Mouse (Mus musculus): ENCODE measurements around the gene Cdc14a. TPM values are rescaled to one million over a fixed set of nuclear protein-coding genes. Genes with fewer than 3 reads are reported as not detected.
A peak's percentile ranks its signal among the peaks of the same experiment; 100 is the strongest.
"Not testable (repeated sequence)": the region's sequence is repeated elsewhere in the genome, so short reads cannot be mapped to it uniquely, and the experiment has no call there.

Cdc14a gene
- total RNA-seq, 2 experiments from 2014 or later = 11.8 to 18.7 TPM

GRCm38 (mm10) chr3:116384319-116384718 is 39.5 kb downstream of the Cdc14a start:
- no peak for ATAC-seq (replicated peaks; ENCODE audit: low FRiP score, low TSS enrichment, poor library complexity, severe bottlenecking)

GRCm38 (mm10) chr3:116380319-116380718 is 43.5 kb downstream of the Cdc14a start:
- ATAC-seq (replicated peaks; ENCODE audit: low FRiP score, low TSS enrichment, poor library complexity, severe bottlenecking) = no peak

GRCm38 (mm10) chr3:116375442-116375841 is 48.4 kb downstream of the Cdc14a start:
- no peak for ATAC-seq (replicated peaks; ENCODE audit: low FRiP score, low TSS enrichment, poor library complexity, severe bottlenecking)

GRCm38 (mm10) chr3:116374486-116374885 is 49.3 kb downstream of the Cdc14a start:
- no peak for ATAC-seq (replicated peaks; ENCODE audit: low FRiP score, low TSS enrichment, poor library complexity, severe bottlenecking)

- no peak for ATAC-seq (replicated peaks; ENCODE audit: low FRiP score, low TSS enrichment, poor library complexity, severe bottlenecking)
Observed at GRCm38 (mm10) chr3:116373196-116373595, 50.6 kb downstream of the Cdc14a start.

- no peak for ATAC-seq (replicated peaks; ENCODE audit: low FRiP score, low TSS enrichment, poor library complexity, severe bottlenecking)
Observed at GRCm38 (mm10) chr3:116368868-116369437, 54.9 kb downstream of the Cdc14a start.

- no peak for ATAC-seq (replicated peaks; ENCODE audit: low FRiP score, low TSS enrichment, poor library complexity, severe bottlenecking)
Observed at GRCm38 (mm10) chr3:116366125-116366524, 57.7 kb downstream of the Cdc14a start.

GRCm38 (mm10) chr3:116361906-116362305 is 61.9 kb downstream of the Cdc14a start:
- no peak for ATAC-seq (replicated peaks; ENCODE audit: low FRiP score, low TSS enrichment, poor library complexity, severe bottlenecking)

GRCm38 (mm10) chr3:116361101-116361500 is 62.7 kb downstream of the Cdc14a start:
- no peak for ATAC-seq (replicated peaks; ENCODE audit: low FRiP score, low TSS enrichment, poor library complexity, severe bottlenecking)

GRCm38 (mm10) chr3:116357866-116358265 is 66.0 kb downstream of the Cdc14a start:
- no peak for ATAC-seq (replicated peaks; ENCODE audit: low FRiP score, low TSS enrichment, poor library complexity, severe bottlenecking)

GRCm38 (mm10) chr3:116357180-116357579 is 66.7 kb downstream of the Cdc14a start:
- no peak; the same call in 1 of the 2 replicates for ATAC-seq (replicated peaks; ENCODE audit: low FRiP score, low TSS enrichment, poor library complexity, severe bottlenecking)

- ATAC-seq (replicated peaks; ENCODE audit: low FRiP score, low TSS enrichment, poor library complexity, severe bottlenecking) = peak; percentile 67
Observed at GRCm38 (mm10) chr3:116355026-116355788, 68.6 kb downstream of the Cdc14a start.

- no peak for ATAC-seq (replicated peaks; ENCODE audit: low FRiP score, low TSS enrichment, poor library complexity, severe bottlenecking)
Observed at GRCm38 (mm10) chr3:116352486-116352885, 71.3 kb downstream of the Cdc14a start.

- ATAC-seq (replicated peaks; ENCODE audit: low FRiP score, low TSS enrichment, poor library complexity, severe bottlenecking) = no peak
Observed at GRCm38 (mm10) chr3:116350389-116350967, 73.4 kb downstream of the Cdc14a start.

GRCm38 (mm10) chr3:116347571-116347970 is 76.3 kb downstream of the Cdc14a start:
- not testable (repeated sequence) for ATAC-seq (replicated peaks; ENCODE audit: low FRiP score, low TSS enrichment, poor library complexity, severe bottlenecking)

GRCm38 (mm10) chr3:116345245-116345644 is 78.6 kb downstream of the Cdc14a start:
- ATAC-seq (replicated peaks; ENCODE audit: low FRiP score, low TSS enrichment, poor library complexity, severe bottlenecking) = no peak

GRCm38 (mm10) chr3:116342251-116342650 is 81.6 kb downstream of the Cdc14a start:
- ATAC-seq (replicated peaks; ENCODE audit: low FRiP score, low TSS enrichment, poor library complexity, severe bottlenecking) = no peak

GRCm38 (mm10) chr3:116340950-116341624 is 82.7 kb downstream of the Cdc14a start:
- peak; percentile 97 for ATAC-seq (replicated peaks; ENCODE audit: low FRiP score, low TSS enrichment, poor library complexity, severe bottlenecking)

- no peak for ATAC-seq (replicated peaks; ENCODE audit: low FRiP score, low TSS enrichment, poor library complexity, severe bottlenecking)
Observed at GRCm38 (mm10) chr3:116340281-116340680, 83.6 kb downstream of the Cdc14a start.

- ATAC-seq (replicated peaks; ENCODE audit: low FRiP score, low TSS enrichment, poor library complexity, severe bottlenecking) = no peak
Observed at GRCm38 (mm10) chr3:116338616-116339015, 85.2 kb downstream of the Cdc14a start.
